Mouse (Mus musculus) hematopoietic stem cell, adult 5-6 weeks (primary cell): ENCODE data around the gene Babam2. TPM values are rescaled to one million over a fixed set of nuclear protein-coding genes. Genes with fewer than 3 reads are reported as not detected.

ENCODE experiments used
- ATAC-seq, 2 experiments: fragments of 125-278 bp in 1 of 2; replicated peaks in 1 of 2; 2 replicates each; pipeline ENCODE4 v1.8.0; 2016 to 2017; ENCODE audit warnings: inconsistent platforms in 2 of 2, mild to moderate bottlenecking in 2 of 2, moderate number of reproducible peaks in 2 of 2, low read depth in 1 of 2, moderate TSS enrichment in 1 of 2; ENCODE audit not compliant: low FRiP score in 2 of 2, poor library complexity in 2 of 2, severe bottlenecking in 2 of 2, insufficient read depth in 1 of 2, low TSS enrichment in 1 of 2
- total RNA-seq: library from RNA; stranded (forward); fragments of 172-1452, 232-1000 nt; gene quantifications from 2 replicates; pipeline ENCODE4 v1.2.3, GENCODE M21; 2017

Babam2 gene
- total RNA-seq = 36.1 and 41.7 TPM in 2 replicates

DNA sequence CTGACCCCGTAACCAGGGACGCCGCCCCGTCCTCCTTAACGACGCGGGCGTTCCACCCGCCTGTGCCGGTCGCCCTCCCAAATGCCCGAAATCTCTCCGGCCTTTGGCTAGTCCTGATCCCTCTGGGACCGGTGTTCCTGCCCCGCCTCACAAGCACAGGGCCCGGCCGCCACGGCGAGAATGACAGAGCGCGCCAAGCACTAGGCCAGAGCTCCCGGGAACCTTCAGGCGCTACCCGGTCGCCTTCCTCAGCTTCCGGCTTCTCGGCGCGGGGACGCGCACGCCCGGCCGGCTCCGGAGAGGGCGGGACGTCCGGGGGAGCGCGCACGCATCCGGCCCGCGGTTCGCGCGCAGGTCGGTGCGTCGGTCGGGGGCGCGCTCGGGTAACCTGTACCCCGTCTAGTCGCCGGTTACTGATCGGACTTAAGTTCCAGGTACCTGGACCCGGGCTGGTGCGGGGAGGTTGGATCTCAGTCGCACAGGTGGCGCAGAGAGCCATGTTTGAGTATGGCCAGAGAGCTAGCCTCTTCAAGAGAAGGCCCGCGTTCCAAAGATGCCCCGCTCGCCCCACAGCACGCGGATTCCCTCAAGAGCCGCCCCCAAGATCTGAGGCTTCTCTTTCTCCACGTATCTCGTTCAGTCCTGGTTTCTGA, at the start of gene Babam2:
TSS of gene Babam2 (plus strand) at position 41 of the 653 bp plus-strand sequence.
- ATAC-seq = peak; percentile 50 to 62

DNA sequence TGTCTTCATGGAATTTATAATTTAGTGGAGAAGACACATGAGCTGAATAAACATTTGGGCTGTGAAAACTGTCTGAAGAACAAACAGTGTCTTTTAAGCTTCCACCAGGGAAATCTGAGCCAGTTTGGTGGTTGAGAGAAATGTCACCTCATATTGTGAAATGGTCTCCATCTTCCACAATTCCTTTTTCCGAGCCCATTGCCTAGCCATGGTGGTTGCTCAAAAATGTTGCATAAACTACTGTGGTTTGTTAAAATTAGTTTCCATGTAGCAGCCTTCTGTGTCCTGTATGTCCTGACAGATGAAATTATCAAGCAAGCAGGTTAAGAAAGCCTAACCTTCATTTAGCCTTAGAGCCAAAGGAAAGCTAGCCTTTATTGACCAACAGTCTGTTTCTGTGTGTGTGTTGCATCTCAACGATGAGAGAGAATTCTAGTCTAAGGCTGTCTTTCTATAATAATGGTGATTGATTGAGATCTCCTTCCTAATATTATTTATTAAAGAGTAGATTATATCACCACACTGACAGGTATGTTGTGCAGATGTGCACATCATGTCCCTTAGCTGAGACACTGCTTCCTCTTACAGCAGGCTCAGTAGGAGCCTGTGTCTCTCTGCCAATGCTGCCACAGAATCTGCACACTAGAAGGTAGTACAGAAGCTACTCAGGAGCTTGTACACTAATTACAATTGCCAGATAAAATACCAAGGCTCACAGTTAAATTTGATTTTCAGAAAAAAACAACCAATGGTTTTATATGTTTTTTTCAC, 46.8 kb upstream of the Babam2 start:
- no peak; a peak in 1 of 4 replicates for ATAC-seq

DNA sequence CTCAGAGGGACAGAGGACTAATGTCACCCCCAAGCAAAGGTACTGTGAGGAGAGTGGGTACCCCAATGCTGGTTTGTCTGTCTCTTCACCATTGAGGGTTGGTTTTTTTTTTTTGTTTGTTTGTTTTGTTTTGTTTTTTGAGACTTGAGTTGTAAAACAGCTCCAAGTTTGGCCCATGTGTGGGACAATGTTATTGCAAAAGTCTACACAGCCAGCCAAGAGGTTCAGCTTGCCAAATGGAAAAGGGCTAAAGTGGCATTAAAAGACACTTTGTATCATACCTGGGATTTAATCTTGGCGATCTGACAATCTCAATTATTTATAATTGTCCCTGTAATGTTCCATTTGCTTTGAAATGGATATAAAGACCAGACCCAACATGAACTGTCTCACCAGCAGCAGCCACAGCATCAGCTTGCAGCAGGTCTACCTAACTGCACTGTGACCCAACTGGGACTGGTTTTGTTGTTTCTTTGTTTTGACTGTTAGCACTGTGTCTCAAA, 41.7 kb upstream of the Babam2 start:
- no peak for ATAC-seq

DNA sequence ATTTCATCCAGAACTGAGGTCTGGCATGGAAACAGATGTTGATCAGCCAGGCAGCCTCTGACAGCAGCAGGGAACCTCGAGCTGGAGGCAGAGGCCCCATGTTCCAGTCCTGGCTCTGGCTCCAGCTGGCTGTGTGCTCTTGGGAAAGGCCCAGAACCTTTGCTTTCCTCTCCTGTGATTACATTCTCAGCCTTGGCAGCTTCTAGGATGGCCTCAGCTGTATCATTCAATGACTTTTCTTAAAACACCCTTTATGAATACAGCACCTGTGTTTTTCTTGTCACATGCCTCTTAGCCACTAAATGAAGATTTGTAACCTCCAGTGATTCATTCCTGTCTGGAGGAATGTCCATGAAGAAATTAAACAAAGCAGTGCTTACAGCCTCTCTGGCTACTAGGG, 31.3 kb upstream of the Babam2 start:
- no peak for ATAC-seq

DNA sequence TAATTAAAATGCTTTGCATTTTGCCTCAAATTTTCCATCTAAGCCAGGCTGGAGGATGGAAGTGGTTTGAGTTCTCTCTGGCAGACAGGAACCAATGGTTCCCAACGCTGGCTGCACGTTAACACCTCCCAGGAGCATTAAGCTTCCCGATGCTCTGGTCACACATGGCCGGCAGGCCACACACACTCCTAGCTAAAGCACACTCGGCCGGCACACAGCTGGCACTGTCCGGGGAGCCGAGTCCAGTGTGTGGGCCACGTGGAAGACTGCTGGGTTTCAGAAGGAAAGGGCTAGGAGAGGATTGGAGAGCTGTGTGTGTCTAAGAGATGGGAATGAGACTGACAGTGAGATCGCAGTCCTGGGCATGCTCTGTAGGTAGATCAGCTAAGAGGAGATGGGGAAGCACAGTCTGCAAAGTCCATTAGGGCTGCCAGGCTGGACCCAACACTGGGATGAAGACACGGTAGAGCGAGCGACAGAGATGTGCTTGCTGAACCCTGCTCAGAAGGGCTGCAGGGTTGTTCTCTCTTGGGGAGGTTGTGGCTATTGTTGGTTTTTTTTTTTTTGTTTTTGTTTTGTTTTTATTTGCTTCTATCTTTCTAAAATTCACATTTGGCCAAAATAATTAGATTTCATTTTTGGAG, 29.0 kb upstream of the Babam2 start:
- ATAC-seq = no peak

DNA sequence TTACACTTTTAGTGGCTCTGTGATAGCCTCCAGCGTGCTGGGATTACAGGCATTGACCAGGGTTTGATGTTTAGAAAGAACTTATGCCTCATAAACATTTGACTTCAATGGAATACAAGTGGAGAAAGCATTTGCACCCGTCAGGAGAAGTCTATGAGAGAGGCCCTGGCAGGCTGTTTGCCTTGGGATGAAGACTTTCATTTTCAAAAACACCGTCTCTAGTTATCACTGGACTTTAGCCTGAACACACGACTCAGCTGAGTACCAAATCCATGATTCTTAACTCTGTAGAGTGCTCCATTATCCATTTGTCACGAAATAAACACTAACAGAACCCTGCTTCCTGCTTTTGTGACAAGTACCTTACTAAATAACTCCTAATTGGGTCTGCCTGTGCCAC, 27.5 kb upstream of the Babam2 start:
- no peak for ATAC-seq

DNA sequence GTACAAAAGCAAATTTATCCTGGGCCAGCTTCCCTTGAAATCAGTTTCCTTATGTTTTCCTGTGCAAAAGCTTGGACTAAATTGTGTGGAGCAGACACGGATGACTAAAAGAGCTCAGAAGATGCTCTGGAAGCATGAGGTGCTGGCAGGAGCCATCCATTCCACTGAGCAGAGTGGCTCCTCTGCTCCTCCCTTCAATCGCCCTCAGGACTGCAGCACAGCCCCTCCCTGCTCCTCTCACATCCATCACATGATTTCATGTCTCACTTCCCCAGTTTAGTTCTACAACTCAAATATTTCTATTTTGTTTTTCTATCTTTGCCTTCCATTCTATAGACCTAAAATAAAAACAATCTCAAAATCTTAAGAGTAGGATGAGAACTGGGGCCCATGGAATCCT, 26.3 kb upstream of the Babam2 start:
- no peak for ATAC-seq

DNA sequence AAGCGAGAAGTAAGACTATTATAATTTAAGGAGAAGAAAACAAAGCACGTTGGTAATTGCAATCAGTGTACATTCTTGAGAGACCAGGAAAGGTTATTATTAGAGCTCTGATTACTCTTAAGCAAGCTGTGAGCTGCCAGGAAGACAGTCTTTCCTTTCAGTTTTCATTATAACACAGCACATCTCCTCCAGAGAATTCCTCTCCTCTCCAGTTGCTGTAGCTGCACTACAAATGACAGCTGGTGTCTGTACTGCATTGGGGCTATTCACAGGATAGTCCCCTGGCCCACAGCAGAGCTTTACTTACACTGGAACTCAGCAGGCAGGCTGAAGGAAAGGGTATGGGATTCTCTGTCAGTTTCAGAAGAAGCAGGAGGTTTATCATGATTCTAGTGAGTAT, 24.1 kb upstream of the Babam2 start:
- no peak for ATAC-seq

DNA sequence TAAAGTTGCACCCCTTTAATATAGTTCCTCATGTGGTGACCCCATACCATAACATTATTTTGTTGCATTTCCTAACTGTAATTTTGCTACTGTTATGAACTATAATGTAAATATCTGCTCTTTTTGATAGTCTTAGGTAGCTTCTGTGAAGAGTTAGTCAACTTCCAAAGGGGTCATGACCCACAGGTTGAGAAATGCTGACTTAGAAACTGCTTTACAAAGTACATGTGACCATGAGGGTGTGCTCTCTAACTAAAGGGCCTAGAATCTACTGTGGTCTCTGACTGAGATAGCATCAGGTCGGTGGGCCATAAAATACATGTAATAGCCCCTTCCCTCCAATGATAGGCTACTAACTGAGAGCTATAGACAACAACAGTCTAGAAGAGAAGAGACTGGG, 19.5 kb upstream of the Babam2 start:
- ATAC-seq = no peak

DNA sequence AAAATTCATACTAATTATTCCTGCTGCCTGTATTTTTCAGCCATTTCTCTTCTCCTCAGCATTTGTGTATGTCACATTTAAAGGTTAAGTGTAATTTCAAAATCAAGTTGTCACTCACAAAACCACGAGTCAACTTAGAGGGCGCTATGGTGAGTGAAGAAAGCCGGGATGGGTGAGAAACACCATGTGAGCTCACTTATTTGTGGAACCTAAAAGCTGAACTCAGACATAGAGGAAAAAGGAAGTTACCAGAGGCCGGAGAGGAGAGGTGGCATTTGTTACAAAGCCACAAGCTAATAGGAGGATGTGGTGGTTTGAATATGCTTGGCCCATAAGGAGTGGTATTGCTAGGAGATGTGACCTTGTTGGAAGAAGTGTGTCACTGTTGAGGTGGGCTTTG, 17.3 kb upstream of the Babam2 start:
- no peak for ATAC-seq

DNA sequence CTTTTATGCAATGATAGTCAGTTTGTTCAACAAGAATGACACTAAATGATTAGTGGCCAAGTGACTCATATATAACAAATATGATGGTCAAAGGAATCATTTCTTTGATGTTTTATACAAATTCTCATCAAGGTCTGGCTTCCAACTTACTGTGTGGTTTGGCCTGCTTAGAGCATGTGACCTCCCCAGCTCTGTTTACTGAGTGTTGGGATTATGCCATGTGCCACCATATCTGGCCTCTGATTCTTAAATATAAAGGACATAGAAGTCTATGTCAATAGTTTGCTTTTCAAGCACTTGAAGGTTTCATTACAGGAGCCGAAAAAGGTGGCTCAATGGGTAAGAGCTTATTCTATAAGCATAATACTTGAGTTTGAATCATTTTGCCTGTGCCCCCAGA, 15.2 kb upstream of the Babam2 start:
- no peak for ATAC-seq

DNA sequence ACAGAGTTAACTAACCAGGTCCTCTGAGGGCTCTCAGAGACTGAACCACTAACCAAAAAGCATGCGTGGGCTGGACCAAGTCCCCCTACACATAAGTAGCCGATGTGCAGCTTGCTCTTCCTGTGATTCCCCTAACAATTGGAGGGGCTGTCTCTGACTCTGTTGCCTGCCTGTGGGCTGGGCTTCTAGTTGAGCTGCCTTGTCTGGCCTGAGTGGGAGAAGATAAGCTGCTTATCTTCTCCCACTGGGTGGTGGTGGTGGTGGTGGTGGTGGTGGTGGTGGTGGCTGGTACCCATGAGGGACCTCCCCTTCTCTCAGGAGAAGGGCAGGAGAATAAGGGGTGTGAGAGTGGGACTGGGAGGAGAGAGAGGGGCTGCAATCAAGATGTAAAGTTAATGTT, 11.4 kb upstream of the Babam2 start:
- no peak for ATAC-seq

DNA sequence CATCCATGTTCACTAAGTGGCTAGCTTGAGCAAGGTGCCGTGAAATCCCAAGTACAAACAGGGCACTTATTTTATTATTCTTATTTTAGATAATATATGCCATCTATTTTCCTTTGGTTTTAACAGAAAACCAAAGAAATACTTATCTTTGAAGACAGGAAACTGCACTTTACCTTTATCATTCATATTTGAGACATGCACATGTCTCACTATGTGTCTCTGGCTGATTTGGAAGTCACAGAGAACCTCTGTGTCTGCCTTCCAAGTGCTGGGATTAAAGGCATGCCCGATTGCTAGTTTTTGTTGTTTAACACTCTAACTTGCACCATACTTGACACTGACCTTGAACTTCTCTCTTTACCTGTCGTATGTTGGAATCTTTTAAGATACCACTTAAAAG, 9.5 kb upstream of the Babam2 start:
- no peak for ATAC-seq

DNA sequence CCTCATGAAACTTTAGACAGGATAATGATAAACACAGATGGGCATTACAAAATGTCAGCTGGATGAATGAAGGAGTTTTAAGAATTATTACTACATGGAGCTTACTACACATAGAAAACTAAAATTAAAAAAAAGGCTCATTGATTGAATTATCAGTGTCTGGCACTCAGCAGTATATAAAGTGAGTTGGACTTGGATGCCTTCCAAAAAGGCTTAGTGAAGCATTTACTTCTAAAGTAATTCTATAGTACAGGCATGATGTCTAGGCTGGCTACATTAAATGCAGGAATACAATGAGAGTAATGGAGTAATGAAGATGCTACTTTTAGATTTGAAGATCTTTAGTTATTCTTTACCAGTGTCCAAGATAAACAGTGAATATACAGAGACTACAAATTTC, 4.3 kb upstream of the Babam2 start:
- no peak for ATAC-seq

DNA sequence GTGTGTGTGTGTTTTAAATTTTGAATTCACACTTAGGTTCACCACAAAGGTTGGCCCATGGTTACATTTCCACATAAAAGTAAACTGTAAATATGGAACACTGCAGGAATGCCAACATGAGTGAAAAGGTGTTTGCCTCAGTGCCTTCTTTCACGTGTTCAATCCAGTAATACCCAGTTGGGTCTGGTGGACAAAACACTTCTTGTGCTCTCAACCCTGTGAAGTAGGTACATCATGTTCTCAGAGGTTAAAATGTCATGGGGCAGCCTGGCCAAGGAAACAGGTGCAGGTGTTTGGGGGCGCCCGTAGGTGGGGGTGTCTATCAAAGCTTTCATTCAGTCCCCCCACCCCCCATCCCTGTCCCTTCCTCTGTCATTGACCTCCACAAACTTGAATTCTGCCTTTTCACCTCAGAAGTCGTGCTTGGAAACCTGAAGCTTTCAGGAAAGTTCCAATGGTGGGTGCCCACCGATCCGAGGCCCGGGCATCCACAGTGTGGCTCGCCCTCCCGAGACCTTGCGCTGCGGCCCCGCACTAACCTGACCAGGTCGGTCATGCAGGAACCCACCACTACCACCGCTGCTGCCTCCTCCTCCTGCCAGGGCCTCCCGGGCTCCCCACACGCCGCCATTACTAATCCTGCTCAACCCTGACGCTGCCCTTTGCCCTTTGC, 377 bp upstream of the Babam2 start, which contains the start of gene Rbks:
TSS of gene Rbks (minus strand) at position 657 of the 673 bp plus-strand sequence.
- peak; percentile 68 to 70; a peak in 2 of 4 replicates for ATAC-seq

DNA sequence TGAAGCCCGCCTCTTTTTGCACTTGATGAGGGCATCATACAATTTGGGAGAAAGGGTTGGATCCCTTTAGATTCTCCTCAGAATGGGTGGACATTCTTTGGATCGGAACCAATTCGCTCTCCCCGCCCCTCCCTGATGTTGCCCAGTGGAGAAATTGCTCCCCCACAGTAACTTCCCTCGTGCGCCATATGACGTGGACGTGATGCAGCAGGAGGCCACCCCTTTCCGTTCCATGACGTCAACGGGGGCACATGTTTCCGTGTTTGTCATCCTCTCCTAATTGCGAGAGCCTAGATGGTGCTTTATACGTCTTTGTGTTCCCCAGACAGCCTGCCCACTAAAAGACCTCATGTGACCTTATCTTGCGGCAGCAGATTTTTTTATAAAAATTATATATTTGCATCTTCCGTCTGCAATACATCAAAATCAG, 828 bp downstream of the Babam2 start:
- peak; percentile 90 to 92 for ATAC-seq

DNA sequence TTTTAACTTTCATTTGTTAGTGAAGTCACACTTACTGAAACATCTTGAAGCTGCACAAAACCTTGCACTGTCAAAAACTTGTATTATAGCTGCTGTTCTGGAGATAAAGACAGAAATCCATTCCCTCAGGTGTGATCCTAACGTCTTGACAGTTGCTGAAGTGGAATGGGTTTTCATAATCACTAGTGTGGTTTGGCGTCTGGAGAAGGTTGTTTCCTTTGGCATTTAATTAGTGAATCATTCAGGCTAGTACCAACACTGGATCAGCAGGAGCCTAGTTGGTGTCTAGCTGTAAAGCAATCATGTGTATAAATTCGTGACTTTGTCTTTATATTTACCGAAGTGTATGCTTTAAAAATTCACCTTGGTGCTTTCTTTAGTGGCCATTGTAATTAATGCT, 1.4 kb downstream of the Babam2 start:
- no peak for ATAC-seq

DNA sequence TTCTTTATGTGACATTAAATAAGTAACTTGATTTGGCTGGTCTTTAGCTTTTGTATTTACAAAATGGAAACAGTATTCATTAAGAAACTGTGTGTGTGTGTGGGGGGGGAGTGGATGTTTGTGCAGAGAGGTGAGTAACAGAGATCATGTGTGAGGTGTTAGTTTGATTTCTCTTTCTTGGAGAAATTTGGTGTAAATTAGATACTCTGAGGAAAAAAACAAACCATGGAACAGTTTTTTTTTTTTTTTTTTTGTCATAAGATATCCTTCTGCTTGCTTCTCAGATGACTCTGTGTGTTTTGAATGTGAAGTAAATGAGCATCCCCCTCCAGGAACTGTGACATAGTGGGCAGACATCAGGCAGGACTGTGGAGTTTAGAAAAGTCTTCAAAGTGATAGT, 1.9 kb downstream of the Babam2 start:
- no peak for ATAC-seq
